Mouse (Mus musculus) WW6 (cell line): Measurements from ENCODE around the gene Galp.
"Not testable (repeated sequence)": the region's sequence is repeated elsewhere in the genome, so short reads cannot be mapped to it uniquely, and the experiment has no call there.

Source experiments
- DNase-seq: peaks from one replicate; pipeline ENCODE4 v3.0.0-alpha.2; 2013; ENCODE audit warnings: low read depth, low spot score

Galp gene

DNA sequence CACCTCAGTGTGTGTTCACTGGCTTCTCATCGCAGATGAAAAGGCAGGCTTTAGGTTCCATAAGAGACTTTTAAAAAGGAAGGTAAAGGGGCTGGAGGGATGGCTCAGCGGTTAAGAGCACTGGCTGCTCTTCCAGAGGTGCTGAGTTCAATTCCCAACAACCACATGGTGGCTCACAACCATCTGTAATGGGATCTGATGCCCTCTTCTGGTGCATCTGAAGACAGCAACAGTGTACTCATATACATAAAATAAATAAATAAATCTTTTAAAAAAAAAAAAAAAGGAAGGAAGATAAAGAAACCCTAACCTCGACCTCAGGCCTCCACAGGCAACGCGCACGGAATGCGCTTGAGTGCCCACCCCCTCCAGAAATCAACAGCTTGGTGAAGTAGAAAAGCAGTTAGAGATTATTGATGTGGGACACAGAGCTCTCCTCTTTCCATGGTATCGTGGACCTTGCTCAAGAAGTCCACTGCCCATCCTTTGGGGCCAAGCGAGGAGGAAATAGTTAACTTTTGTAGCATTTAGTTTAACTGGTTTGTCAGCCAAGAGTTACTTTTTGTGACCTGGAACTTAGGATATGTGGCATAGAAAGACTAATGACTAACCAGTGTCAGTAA lies 22.4 kb upstream of the Galp start:
- DNase-seq: not testable (repeated sequence)

GRCm38 (mm10) chr7:6179013-6179412 lies 17.9 kb upstream of the Galp start:
- DNase-seq: no peak

- DNase-seq: no peak
Observed at GRCm38 (mm10) chr7:6182882-6183281, 14.0 kb upstream of the Galp start.

- DNase-seq: no peak
Observed at GRCm38 (mm10) chr7:6183802-6184201, 13.1 kb upstream of the Galp start.

DNA sequence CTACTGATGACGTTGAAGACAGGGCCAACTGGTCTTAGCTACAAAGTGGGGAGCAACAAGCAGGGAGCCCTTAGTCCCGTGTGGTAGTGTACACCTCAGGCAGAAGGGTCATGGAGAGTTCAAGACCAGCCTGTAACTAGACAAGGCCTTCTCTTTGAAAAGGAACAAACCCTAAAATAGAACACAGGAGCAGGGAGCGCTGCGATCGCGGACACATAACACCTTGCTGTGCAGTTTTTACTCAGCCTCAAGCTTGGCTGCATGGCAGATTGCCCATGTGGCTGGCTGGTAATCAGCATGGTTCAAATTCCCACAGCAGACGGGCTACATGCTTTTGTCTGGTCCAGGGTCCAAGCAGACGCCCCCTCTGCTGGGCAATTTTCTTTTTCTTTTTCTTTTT lies 12.4 kb upstream of the Galp start:
- DNase-seq: no peak

GRCm38 (mm10) chr7:6185391-6185790 lies 11.5 kb upstream of the Galp start:
- no peak for DNase-seq

DNA sequence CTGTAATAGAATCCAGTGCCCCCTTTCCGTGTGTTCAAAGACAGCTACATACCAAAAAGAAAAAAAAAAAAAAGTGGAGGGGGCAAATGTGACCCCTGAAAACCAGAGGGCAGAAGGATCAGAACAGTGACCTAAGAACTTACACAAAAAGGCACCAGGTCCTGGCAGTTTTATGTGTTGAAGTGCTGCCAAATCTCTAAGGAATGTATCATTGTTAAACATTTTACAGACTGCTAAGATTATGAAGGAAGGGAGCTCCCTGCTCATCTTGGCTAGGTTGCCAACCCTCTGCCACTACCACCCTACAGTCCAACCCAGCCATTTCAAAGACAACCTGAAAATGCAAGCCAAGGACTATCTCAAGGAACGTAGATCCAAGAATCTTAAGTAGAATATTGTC lies 10.7 kb upstream of the Galp start:
- DNase-seq: no peak

GRCm38 (mm10) chr7:6186756-6187155 lies 10.1 kb upstream of the Galp start:
- DNase-seq: no peak

DNA sequence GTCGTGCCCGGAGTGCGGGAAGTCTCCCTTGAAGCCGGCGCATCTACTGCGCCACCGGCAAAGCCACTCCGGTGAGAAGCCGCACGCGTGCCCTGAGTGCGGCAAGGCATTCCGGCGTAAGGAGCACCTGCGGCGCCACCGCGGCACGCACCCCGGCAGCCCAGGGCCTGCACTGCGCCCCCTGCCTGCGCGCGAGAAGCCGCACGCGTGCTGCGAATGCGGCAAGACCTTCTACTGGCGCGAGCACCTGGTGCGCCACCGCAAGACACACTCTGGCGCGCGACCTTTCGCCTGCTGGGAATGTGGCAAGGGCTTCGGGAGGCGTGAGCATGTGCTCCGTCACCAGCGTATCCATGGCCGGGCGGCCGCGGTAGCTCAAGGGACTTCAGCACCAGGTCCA lies 7.3 kb upstream of the Galp start:
- DNase-seq: no peak

DNA sequence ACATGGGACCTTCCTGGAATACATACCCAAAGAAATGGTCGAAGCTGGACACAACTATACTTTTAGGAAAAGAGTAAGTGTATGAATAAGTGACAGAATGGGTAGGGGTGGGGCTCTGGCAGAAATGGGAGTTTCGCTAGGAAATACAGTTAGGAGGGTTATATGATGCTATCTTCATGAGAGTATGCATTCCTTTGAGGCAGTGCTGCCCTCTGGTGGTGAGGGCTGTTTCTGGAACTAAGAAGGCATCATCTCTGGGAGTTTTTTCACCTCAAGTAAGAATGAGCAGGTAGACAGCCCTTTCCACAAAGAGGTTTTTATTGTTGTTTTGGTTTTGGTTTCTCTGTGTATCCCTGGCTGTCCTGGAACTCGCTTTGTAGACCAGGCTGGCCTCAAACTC lies 5.5 kb upstream of the Galp start:
- DNase-seq: no peak

DNA sequence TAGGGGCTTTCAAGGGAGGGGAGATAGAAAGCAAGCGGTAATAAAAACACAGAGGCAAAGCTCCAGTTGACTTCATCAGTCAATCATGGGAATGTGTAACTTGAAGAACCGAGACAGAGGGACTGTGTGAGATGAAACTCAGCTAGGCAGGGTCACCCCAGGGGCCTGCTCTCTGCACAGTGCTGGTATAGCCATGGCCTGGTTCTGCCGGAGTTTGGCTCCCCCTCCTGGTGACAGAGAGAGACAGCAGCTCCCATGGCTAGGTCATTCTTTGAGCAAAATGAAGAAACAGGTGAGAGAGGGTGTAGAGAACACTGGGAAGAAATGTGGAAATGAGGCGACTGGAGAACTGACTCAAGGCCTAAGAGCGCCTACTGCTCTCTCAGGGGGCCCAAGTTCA lies 2.8 kb upstream of the Galp start:
- no peak for DNase-seq

GRCm38 (mm10) chr7:6195777-6196176 lies 1.1 kb upstream of the Galp start:
- no peak for DNase-seq

GRCm38 (mm10) chr7:6204200-6204599 lies 7.3 kb downstream of the Galp start:
- DNase-seq: no peak

DNA sequence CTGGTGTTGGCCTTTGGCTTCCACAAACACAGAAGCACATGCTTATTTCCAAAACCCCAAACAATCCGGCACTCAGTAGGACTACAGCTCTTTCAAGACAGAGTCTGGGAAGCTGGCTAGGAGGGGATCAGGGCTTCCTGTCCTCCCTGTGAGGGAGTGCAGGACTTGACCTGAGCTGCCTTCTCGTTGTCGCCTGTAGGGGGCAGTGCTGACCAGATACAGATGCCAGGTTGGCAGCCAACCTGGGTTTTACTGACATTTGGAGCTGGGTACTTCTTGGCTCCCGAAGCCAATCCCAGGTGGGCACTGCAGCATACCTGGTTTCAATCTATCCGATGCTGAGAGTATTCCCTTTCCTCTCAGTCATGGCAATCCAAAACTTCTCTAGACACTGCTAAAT lies 16.3 kb downstream of the Galp start:
- peak; percentile 49 for DNase-seq

- DNase-seq: not testable (repeated sequence)
Observed at GRCm38 (mm10) chr7:6214691-6215090, 17.8 kb downstream of the Galp start.

DNA sequence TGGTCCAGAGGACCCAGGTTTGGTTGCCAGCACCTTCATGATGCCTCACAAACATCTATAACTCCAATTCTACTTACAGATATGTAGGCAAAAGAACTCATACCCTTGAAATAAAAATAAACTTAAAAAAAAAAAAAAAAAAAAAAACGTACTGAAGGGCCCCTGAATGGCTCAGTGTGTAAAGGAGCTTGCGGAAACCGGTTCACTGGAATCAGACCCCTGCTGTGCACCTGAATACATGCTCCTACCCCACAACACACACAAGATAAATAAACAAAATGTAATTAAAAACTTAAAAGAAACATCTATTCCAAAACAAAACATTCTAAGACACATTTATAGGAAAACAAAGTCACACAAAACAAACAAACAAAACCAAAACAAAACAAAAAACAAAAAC lies 23.3 kb downstream of the Galp start:
- no peak for DNase-seq

- no peak for DNase-seq
Observed at GRCm38 (mm10) chr7:6221978-6222377, 25.1 kb downstream of the Galp start, which contains the start of gene Zscan5b. Zscan5b (plus strand) TSS chr7:6222278.

GRCm38 (mm10) chr7:6228491-6228890 lies 31.6 kb downstream of the Galp start:
- peak; percentile 60 for DNase-seq

DNA sequence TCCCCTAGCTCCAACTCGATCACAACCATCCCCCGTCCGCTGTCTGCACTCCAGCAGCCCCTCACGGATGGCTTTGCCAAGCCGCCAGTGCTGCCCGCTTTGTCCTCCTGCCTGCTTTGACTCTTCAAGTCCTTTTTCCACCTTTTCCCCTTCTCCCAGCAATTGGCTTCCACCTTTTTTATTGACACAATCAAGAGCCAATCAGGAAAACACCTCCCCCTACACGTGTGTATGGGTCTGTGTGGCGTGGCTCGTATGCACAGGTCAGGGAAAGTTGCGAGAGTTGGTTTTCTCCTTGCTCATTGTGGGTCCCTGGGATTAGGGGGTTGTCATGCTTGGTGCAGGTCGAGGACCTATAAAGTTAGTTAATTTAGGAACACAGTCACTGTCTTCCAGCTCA lies 42.9 kb downstream of the Galp start:
- no peak for DNase-seq

- not testable (repeated sequence) for DNase-seq
Observed at GRCm38 (mm10) chr7:6240841-6241425, 44.0 kb downstream of the Galp start.

GRCm38 (mm10) chr7:6244361-6245292 lies 47.7 kb downstream of the Galp start:
- DNase-seq: no peak

DNA sequence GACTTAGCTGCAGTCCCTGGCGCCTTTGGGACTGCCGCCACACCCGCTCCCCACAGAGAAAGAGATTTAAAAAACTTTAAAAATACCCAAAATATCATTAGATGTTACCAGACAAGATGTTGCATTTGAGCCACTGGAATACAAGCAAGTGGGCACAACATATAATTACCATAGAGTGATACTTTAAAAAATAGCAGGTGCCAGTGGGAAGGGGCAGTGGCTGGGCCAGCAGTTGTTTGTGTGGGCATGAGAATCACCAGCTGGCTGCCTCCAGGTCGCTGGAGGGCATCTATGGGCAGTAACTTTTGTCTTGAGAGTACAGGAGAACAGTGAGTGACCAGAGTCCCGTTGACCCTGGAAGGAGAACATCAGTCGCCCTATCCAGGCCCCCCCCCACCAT lies 55.5 kb downstream of the Galp start, which contains the start of gene Epp13:
Gene Epp13 (plus strand): TSS at position 301 of the 400 bp plus-strand sequence.
- DNase-seq: no peak

- DNase-seq: no peak
Observed at GRCm38 (mm10) chr7:6254451-6254850, 57.6 kb downstream of the Galp start.
